Mouse (Mus musculus) MN1 (cell line): ENCODE results near the gene Prkcb.

Experiments
- DNase-seq: peaks from one replicate; pipeline ENCODE4 v3.0.0-alpha.2; 2016; ENCODE audit warnings: low spot score

The Prkcb gene

GRCm38 (mm10) chr7:122675207-122675606, 386.7 kb downstream of the Prkcb start:
- peak; percentile 31 for DNase-seq
